Mouse (Mus musculus) heart, embryonic 10.5 days (tissue): ENCODE results near the gene Treml1. TPM values are rescaled to one million over a fixed set of nuclear protein-coding genes. Genes with fewer than 3 reads are reported as not detected.

ENCODE experiments used
- DNase-seq: peaks from one replicate; pipeline ENCODE4 v3.0.0-alpha.2; 2017; ENCODE audit warnings: low spot score
- H3K27ac ChIP-seq: fragments of 300-500 bp; sonication (generic); 2 replicates; pipeline ENCODE4 v1.5.1; 2016; ENCODE audit warnings: mild to moderate bottlenecking
- H3K27me3 ChIP-seq: fragments of 300-500 bp; sonication (generic); 2 replicates; pipeline ENCODE4 v1.6.1; 2016; ENCODE audit warnings: mild to moderate bottlenecking; ENCODE audit not compliant: poor library complexity, insufficient read depth, severe bottlenecking
- H3K36me3 ChIP-seq: fragments of 300-500 bp; sonication (generic); 2 replicates; pipeline ENCODE4 v1.6.1; 2016; ENCODE audit warnings: mild to moderate bottlenecking, moderate library complexity
- H3K4me1 ChIP-seq: fragments of 300-500 bp; sonication (generic); 2 replicates; pipeline ENCODE4 v1.6.1; 2016; ENCODE audit warnings: mild to moderate bottlenecking
- H3K4me3 ChIP-seq: fragments of 300-500 bp; sonication (generic); 2 replicates; pipeline ENCODE4 v1.5.1; 2016; ENCODE audit warnings: mild to moderate bottlenecking, moderate library complexity
- H3K9me3 ChIP-seq: fragments of 300-500 bp; sonication (generic); 2 replicates; pipeline ENCODE4 v1.6.1; 2016; ENCODE audit warnings: mild to moderate bottlenecking, moderate library complexity
- WGBS: fragments of 180-500 bp; shearing (Covaris S2); methylation state at CpG from one replicate; pipeline ENCODE4 v1.1.7; 2016; 5-methylcytosine and 5-hydroxymethylcytosine counted together
- polyA plus RNA-seq: library from polyadenylated mRNA; unstranded; fragments of >200 nt; fragmentation: Nextera tagmentation; extraction: Ambion mirVana; gene quantifications from 2 replicates; pipeline ENCODE4 v1.2.1, GENCODE M21; 2016

Gene Treml1
- polyA plus RNA-seq, 1 experiment from 2014 or later = 6.3 TPM

DNA sequence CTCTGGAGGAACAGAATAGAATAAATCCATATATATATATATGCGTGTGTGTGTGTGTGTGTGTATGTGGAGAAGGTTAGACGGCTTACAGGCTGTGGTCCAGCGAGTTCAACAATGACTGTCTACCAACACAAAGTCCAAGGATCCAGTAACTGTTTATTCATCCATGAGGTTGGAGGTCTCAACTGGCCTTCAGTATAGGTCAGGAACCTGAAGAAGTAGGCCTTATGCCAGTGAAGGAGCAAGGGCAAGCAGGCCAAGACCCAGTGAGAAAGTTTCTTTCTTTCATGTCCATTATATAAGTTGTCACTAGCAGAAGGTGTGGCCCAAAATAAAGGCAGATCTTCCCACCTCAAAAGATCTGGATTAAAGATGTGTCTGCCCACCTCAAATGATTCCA lies 43.0 kb downstream of the Treml1 start:
- Histone ChIP-seq H3K36me3 (peaks cover 30% of the 10 kb centered on the region), H3K27ac (no peak overlapping the region), H3K4me1 (peaks cover 14% of the 10 kb centered on the region), H3K4me3 (no peak overlapping the region), H3K9me3 (no peaks in the 10 kb centered on the region), H3K27me3 (no peaks in the 10 kb centered on the region)
- DNase-seq = no peak
- 94% methylated on average over 3 of the region's 3 CpGs for WGBS

GRCm38 (mm10) chr17:48403848-48404247 lies 44.1 kb downstream of the Treml1 start:
- no peak for DNase-seq
- Histone ChIP-seq H3K4me1 (peaks cover 22% of the 10 kb centered on the region), H3K4me3 (no peak overlapping the region), H3K27ac (no peak overlapping the region), H3K36me3 (peaks cover 19% of the 10 kb centered on the region), H3K9me3 (no peaks in the 10 kb centered on the region), H3K27me3 (no peaks in the 10 kb centered on the region)
- 91% methylated on average over 2 of the region's 2 CpGs for WGBS

DNA sequence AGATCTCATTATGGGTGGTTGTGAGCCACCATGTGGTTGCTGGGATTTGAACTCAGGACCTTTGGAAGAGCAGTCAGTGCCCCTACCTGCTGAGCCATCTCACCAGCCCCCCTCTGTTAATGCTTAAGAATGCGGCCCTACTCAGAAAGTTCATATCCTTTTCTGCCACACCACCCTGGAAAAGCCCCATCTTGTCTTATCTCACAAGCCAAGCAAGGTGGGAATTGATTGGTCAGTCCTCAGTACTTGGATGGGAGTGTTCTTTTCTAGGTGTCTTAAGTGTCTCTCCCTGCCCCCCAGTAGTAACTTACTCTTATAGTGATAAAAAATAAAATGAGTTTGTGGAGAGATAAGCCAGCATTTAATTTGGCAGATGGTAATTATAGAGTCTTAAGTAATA lies 45.0 kb downstream of the Treml1 start:
- 65% methylated on average over 1 of the region's 1 CpGs for WGBS
- no peak for DNase-seq
- peaks cover 10% of the 10 kb centered on the region for H3K36me3 ChIP-seq
- no peak overlapping the region for H3K27ac ChIP-seq
- H3K4me1 ChIP-seq = peaks cover 22% of the 10 kb centered on the region
- H3K4me3 ChIP-seq = no peak overlapping the region
- H3K9me3 ChIP-seq = no peaks in the 10 kb centered on the region
- no peaks in the 10 kb centered on the region for H3K27me3 ChIP-seq

DNA sequence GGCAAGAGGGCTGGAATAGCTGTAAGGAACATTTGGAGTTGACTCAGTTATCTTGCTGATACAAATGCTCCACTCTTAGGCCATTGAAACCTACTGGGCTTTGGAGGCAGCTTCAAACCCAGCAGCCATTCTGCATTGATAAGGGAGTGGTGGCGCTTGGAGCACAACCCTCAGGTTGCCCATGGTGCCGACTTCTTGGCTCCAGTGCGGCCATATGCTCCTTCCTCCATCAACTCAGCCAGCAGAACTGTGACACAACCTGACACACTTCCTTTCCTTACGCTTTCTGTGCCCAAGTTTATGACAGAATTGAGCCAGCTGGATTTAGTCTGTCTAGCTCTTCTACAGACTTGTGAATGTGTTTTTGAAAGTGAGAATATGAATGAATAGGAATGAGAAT lies 47.4 kb downstream of the Treml1 start:
- Histone ChIP-seq H3K4me3 (peak overlapping the region; percentile 91; the same call in 1 of the 2 replicates), H3K27me3 (no peaks in the 10 kb centered on the region), H3K4me1 (peaks cover 23% of the 10 kb centered on the region), H3K36me3 (0 out of 2 replicates have a peak, but pooled peaks cover 4% of the 10 kb centered on the region), H3K9me3 (no peaks in the 10 kb centered on the region), H3K27ac (no peak overlapping the region; the same call in 1 of the 2 replicates)
- no peak for DNase-seq
- 68% methylated on average over 4 of the region's 4 CpGs for WGBS

GRCm38 (mm10) chr17:48407910-48408525 lies 48.3 kb downstream of the Treml1 start:
- WGBS = 14% methylated on average over 8 of the region's 8 CpGs
- Histone ChIP-seq H3K36me3 (peaks cover 11% of the 10 kb centered on the region), H3K9me3 (no peaks in the 10 kb centered on the region), H3K27ac (peak overlapping the region; percentile 99), H3K4me1 (peaks cover 23% of the 10 kb centered on the region), H3K4me3 (peak overlapping the region; percentile 91), H3K27me3 (no peaks in the 10 kb centered on the region)
- no peak for DNase-seq

- no peaks in the 10 kb centered on the region for H3K27me3 ChIP-seq
- no peaks in the 10 kb centered on the region for H3K9me3 ChIP-seq
- peak overlapping the region; percentile 91 for H3K4me3 ChIP-seq
- peaks cover 23% of the 10 kb centered on the region for H3K4me1 ChIP-seq
- under 1% methylated on average over 47 of the region's 47 CpGs for WGBS
- peak; percentile 93 for DNase-seq
- H3K27ac ChIP-seq = peak overlapping the region; percentile 99
- peaks cover 15% of the 10 kb centered on the region for H3K36me3 ChIP-seq
Measured at GRCm38 (mm10) chr17:48408526-48409291, 49.0 kb downstream of the Treml1 start.

DNA sequence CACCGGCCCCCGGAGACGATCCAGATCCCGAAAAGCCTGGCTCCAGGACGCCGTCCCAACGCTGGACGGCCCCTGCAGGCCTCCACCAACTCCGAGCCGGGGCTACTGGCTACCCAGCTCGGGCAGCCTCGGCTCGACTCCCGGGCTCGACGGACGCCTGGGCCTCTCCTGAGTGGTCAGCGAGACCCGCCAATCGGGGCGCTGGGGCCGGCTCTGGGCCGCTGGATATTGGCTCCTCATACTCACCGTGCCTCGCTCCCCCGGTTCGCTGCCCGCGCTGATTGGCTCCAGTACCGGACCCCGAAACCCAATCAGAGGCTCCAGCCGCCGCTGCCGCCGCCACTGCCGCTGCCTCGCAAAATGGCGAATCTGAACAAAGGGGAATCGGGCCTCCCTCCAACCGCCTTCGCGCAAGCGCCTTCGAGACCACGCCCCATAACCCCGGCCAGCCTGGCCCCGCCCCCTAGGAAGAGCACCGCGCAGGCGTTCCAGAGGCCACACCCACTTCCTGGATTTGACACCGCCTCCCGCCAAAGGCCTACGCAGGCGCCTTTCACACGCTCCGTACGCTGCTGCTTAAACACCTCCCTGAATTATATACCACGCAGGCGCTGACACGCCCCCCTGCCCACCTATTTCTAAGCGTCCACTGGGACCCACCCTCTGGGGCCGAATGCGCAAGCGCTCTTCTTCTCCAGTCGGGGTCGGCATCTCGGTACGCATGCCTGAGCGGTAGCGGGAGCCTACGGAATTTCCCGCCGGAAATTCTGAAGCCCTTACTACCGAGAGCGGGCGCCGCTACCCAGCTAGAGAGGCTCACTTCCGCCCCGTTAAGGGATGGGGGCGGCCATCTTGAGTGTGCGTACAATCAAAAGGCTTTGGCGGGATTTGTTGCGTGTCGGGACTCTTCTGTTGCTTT lies 49.9 kb downstream of the Treml1 start, which contains the start of the genes Nfya and Oard1:
Nfya (minus strand) TSS at position 527 of the 919 bp plus-strand sequence.
Oard1 (plus strand) TSS at position 635 of the 919 bp plus-strand sequence.
- peaks cover 18% of the 10 kb centered on the region for H3K36me3 ChIP-seq
- WGBS = under 1% methylated on average over 83 of the region's 84 CpGs

DNA sequence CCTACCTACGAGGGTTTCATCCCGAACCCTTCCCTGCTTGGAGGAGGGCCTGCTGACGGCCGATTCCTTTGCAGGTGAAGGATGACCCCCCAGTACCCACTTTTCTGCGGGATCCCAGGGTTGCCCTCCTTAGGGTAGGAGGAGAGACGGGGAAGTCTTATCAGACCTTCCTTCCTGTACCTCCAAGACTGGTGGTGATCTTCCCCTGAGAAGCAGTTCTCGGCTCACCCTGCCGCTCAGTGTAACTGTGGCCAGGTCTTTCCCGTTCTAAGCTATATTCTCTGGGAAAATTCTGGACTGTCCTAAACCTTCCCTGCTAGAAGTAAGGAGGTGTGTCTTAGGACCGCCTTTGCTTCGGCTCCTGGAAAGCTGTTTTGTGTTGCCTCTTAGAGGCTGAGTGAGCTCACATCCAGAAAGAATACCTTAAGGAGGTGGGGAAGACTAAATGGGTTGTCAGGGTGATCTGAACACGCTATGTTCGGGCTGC lies 50.6 kb downstream of the Treml1 start:
- no peaks in the 10 kb centered on the region for H3K9me3 ChIP-seq
- peaks cover 25% of the 10 kb centered on the region for H3K36me3 ChIP-seq
- H3K27ac ChIP-seq = peak overlapping the region; percentile 99
- no peak for DNase-seq
- peaks cover 23% of the 10 kb centered on the region for H3K4me1 ChIP-seq
- under 1% methylated on average over 13 of the region's 13 CpGs for WGBS
- no peaks in the 10 kb centered on the region for H3K27me3 ChIP-seq
- H3K4me3 ChIP-seq = peak overlapping the region; percentile 91

More for the DNA sequence above, 49.9 kb downstream of the Treml1 start, which contains the start of the genes Nfya and Oard1:
- DNase-seq = peak; percentile 100
- H3K27ac ChIP-seq = peak within 1 kb of the TSS; percentile 99
- no peaks in the 10 kb centered on the region for H3K9me3 ChIP-seq
- H3K4me1 ChIP-seq = peaks cover 23% of the 10 kb centered on the region
- peak within 1 kb of the TSS; percentile 91 for H3K4me3 ChIP-seq
- H3K27me3 ChIP-seq = no peaks in the 10 kb centered on the region

DNA sequence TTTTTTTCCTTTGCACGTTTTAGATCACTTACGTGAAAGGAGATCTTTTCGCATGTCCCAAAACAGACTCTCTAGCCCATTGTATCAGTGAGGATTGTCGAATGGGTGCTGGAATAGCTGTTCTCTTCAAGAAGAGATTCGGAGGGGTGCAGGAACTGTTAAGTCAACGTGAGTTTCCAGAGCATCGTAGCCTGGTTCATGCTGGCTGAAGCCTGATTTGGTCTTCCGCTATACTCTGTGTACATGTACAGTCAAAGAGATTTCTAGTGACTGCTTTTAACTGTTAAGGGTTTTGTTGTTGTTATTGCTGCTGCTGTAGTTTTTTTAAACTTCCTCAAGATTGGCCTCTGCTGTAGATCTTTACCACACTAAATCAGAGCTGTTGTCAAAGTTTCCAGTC lies 51.5 kb downstream of the Treml1 start:
- Histone ChIP-seq H3K27ac (peak overlapping the region; percentile 99), H3K9me3 (no peaks in the 10 kb centered on the region), H3K36me3 (peaks cover 34% of the 10 kb centered on the region), H3K4me3 (peak overlapping the region; percentile 91), H3K4me1 (peaks cover 23% of the 10 kb centered on the region), H3K27me3 (no peaks in the 10 kb centered on the region)
- no peak for DNase-seq
- 64% methylated on average over 8 of the region's 8 CpGs for WGBS

DNA sequence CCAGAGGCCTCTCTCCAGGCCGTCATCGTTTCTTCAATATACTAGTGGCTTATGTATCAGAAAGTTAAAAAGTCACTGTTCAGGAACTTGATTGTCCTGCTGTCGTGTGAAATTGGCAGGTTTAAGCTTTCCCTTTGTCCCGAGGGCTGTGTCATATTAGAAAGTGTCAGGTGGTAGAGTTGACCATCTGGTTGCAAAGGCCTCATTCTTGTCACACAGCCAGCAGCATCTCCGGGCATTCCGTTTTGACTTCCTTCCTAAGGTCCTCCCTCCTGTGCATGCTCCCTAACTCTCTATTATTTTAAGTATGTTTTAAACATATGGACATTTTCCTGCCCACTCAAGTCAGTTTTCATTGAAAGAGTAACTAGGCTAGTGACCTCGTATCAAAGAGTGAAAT lies 56.3 kb downstream of the Treml1 start:
- 81% methylated on average over 7 of the region's 7 CpGs for WGBS
- peaks cover 29% of the 10 kb centered on the region for H3K4me1 ChIP-seq
- DNase-seq = no peak
- H3K9me3 ChIP-seq = no peaks in the 10 kb centered on the region
- H3K4me3 ChIP-seq = no peak overlapping the region
- no peak overlapping the region for H3K27ac ChIP-seq
- no peaks in the 10 kb centered on the region for H3K27me3 ChIP-seq
- peaks cover 76% of the 10 kb centered on the region for H3K36me3 ChIP-seq
